Mouse (Mus musculus) forelimb bud, embryonic 11.5 days (tissue): Measurements from ENCODE around the gene Gls2.
"Not testable (repeated sequence)": the region's sequence is repeated elsewhere in the genome, so short reads cannot be mapped to it uniquely, and the experiment has no call there.

Source experiments
- DNase-seq: peaks from one replicate; pipeline ENCODE4 v3.0.0-alpha.2; 2012; ENCODE audit warnings: low read depth, low spot score

The Gls2 gene

DNA sequence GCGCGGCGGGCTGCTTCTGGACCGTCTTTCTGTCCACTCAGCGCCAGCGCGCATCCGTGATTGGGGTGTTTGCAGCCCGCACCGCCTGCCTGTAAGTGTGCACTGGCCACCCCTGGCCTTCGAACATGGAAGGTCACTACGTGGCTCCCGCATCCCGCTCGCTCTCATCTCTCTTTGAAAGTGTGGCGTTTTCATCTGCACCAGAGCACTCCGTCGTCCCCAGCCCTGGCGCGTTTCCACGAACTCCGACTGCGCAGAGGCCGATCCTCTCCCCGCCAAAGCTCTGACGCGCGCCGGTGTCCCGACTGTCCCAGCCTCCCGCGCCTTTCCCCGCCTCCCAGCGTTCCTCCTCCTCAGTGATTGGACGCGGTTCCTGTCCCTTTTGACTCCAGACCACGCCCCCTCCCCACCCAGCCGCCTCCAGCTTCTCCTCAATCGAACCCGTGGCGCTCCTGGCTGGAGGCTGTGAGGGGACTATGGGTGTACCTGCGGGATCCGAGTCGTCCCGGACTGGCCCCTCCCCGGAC, at the start of gene Gls2:
TSS of gene Gls2 (plus strand) at position 434 of the 527 bp plus-strand sequence.
- peak; percentile 94 for DNase-seq

DNA sequence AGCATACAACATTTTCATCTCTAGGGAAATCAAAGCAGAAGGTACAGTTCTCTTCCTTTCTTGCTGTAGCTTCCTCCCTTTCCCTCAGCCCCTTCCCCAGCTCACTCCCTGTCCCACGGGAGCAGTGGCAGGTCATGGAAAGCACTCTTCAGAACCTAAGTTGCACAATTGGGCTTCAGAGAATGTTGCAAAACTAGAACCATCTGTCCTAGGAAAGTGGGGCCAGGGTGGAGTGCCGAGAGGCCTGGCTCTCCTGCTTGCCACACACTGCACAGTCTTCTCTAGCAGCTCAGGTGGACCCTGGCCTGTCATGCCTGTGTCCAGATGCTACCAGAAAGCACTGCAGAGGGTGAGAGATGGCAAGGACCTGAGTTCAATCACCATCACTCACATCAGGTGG, 49.3 kb upstream of the Gls2 start:
- DNase-seq = no peak

GRCm38 (mm10) chr10:128148789-128149365, 45.4 kb upstream of the Gls2 start:
- no peak for DNase-seq

DNA sequence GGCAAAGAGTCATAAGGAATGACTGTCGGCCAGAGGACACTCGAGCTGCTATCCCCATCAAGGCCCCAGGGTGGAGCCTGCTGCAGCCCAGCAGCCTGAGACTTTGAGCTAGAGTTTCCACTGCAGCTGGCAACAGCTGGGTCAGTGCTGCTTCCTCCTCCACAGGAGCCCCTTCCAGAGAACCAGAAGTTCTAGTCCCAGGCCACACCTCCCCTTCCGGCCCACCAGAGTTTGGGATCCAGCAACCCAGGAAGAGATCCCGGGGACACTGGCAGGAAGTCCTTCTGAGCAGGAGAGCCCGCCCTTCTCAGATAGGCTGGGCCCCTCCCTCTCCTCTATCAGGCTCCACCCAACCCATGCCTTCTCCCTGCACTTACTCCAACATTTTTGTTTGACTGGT, 44.7 kb upstream of the Gls2 start:
- peak; percentile 78 for DNase-seq

DNA sequence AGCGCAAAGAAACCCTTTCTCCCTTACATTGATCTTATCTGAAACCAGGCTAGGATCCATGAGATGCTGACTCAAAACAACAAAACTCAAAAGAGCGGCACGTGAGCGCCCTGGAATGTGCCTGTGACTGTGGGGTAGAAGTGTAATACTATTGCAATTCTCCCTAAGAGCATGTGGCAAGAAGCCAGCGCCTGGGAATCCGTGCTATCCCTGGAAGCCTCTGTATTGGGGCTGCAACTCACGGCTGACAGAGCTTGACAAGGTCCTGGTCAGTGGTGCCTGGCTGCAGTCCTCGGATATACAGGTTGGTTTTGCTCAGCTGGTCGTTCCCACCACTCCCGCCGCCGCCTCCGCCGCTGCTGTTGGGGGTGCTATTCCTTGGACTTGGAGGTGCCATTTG, 43.3 kb upstream of the Gls2 start:
- no peak for DNase-seq

- no peak for DNase-seq
Measured at GRCm38 (mm10) chr10:128153978-128154377, 40.3 kb upstream of the Gls2 start.

DNA sequence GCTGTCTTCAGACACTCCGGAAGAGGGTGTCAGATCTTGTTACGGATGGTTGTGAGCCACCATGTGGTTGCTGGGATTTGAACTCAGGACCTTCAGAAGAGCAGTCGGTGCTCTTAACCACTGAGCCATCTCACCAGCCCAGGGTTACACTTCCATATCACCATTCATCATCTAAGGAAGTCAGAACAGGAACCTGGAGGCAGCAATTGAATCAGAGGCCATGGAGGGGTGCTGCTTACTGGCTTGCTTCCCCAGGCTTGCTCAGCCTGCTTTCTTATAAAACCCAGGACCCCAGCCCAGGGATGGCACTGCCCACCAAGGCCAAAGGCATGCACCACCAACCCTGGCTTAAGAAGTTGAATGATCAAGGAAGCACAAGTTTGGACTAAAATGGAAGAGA, 28.5 kb upstream of the Gls2 start:
- not testable (repeated sequence) for DNase-seq

DNA sequence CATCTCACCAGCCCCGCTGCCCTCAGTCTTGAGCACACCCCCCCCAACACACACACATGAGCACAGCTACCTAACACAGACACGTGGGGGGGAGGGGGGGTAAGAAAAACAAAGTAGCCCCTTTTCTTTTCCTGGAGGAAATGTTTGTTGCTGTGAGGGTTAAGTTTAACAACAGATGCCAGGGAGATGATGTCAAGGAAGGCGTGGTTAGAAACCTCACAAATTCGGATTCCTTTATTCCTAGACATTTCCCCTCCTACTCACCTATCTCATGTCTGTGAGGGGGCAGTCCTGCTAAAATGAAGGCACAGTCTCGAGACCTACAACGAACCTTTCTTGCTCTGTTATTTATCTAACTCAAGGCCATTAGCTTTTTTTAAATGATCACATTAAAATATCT, 27.2 kb upstream of the Gls2 start:
- no peak for DNase-seq

DNA sequence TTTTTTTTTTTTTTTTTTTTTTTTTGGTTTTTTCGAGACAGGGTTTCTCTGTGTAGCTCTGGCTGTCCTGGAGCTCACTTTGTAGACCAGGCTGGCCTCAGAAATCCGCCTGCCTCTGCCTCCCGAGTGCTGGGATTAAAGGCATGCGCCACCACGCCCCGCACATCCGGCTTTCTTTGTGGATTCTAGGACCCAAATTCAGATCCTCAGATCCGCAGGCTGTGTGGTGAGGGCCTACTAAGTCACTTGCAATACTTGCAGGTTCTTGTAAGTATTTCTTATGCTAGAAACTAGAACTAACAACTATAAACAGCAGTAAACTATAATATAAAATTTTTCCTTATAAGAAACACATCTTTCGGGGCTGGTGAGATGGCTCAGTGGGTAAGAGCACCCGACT, 22.9 kb upstream of the Gls2 start:
- not testable (repeated sequence) for DNase-seq

DNA sequence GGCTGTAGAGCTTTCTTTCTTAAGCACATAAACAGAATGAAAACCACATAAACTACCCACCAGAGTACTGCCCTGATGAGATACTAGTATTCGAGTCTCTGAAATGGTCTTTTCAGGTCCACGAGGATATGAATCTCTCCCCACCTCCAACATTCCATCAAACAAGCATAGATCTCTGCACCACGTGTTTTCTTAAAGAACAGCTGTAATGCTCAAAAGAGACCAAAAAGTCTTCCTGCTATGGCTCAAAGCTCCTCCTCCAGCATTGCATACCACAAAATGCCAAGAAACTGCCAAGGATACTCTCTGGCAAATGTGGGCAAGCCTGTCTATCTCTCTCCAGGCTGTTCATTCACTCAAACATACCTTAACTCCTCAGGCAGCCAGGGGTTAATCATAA, 19.0 kb upstream of the Gls2 start:
- no peak for DNase-seq

GRCm38 (mm10) chr10:128175996-128176755, 18.1 kb upstream of the Gls2 start:
- DNase-seq = peak; percentile 83

- DNase-seq = no peak
Measured at GRCm38 (mm10) chr10:128177316-128177715, 16.9 kb upstream of the Gls2 start.

- no peak for DNase-seq
Measured at GRCm38 (mm10) chr10:128179989-128180388, 14.3 kb upstream of the Gls2 start, which contains the start of gene Rbms2. Gene Rbms2 (minus strand): TSS chr10:128180297.

GRCm38 (mm10) chr10:128184296-128184695, 10.0 kb upstream of the Gls2 start:
- no peak for DNase-seq

GRCm38 (mm10) chr10:128185277-128185940, 8.8 kb upstream of the Gls2 start:
- DNase-seq = no peak

GRCm38 (mm10) chr10:128185959-128186358, 8.3 kb upstream of the Gls2 start:
- DNase-seq = peak; percentile 92

GRCm38 (mm10) chr10:128187181-128187605, 7.1 kb upstream of the Gls2 start:
- DNase-seq = no peak

DNA sequence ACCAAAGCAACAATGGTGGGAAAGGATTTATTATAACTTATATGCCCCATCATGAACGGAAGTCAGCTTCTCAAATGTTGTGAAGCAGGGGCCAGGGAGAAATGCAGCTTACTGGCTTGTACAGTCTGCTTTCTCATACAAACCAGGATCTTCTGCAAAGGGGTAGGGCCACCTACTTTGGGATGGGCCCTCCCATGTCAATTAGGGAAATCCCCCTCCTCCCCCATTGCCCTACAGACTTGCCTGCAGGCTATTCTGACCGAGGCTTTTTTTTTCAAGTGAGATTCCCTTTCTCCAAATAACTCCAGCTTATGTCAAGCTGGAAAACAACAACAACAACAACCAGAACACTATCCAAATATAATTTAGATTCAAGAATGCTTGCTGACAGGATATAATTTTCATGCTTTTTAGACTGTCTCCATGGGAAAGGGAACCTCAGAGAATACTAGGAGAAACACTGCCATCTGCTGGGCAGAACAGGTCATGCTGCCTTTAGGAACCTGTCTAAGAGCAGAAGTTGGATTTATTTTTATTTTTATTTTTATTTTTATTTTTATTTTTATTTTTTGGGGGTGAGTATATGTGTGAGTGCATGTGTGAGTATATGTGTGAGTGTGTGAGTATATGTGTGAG, 5.9 kb upstream of the Gls2 start:
- peak; percentile 85 for DNase-seq

DNA sequence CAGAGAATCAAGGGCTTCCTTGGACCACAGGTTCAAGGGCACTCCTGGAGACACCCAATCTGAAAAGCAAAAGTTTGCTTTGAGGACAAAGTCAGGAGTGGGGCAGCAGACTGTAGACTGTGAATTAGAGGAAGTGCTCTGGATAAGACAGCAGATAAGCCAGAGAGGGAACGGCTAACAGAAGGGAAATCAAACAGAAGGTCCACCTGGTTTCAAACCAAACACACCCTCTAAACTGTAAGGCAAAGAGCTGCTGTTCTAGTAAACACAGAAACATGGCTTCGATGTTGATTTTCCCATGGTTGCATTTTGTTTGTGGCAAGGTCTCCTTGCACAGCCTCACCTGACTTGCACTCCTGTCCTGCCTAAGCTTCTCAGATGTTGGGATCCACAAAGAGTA, 2.8 kb upstream of the Gls2 start:
- no peak for DNase-seq

GRCm38 (mm10) chr10:128192030-128192766, 2.1 kb upstream of the Gls2 start:
- DNase-seq = not testable (repeated sequence)

DNA sequence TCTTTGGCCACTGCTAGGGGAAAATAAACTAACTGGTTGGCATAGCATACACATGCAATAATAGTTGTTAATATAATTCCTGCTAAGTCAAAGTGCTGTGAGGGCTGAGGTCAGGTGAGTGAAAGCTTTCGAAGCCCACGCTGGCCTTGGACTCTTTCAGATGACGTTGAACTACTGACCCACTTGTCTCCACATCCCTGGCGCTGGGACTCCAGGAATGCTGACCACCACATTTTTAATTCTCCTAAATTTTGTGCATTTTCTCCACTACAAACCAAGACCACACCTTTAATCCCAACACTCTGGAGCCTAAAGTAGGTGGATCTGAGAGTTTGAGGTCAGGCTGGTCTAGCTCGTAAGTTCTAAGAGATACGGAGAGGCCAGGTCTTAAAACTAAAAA, 1.1 kb upstream of the Gls2 start:
- no peak for DNase-seq
